Mouse (Mus musculus) limb, embryonic 10.5 days (tissue): ENCODE measurements around the gene Bbc3. TPM values are rescaled to one million over a fixed set of nuclear protein-coding genes. Genes with fewer than 3 reads are reported as not detected.

Experiments used
- DNase-seq: peaks from one replicate; pipeline ENCODE4 v3.0.0-alpha.2; 2017; ENCODE audit warnings: low spot score
- H3K27ac ChIP-seq: fragments of 300-500 bp; sonication (generic); 2 replicates; pipeline ENCODE4 v1.5.1; 2016; ENCODE audit warnings: mild to moderate bottlenecking
- H3K27me3 ChIP-seq: fragments of 300-500 bp; sonication (generic); 2 replicates; pipeline ENCODE4 v1.6.1; 2016; ENCODE audit warnings: low read depth, mild to moderate bottlenecking; ENCODE audit not compliant: poor library complexity, severe bottlenecking
- H3K36me3 ChIP-seq: fragments of 300-500 bp; sonication (generic); 2 replicates; pipeline ENCODE4 v1.6.1; 2016; ENCODE audit warnings: mild to moderate bottlenecking, moderate library complexity
- H3K4me1 ChIP-seq: fragments of 300-500 bp; sonication (generic); 2 replicates; pipeline ENCODE4 v1.6.1; 2016
- H3K4me3 ChIP-seq: fragments of 300-500 bp; sonication (generic); 2 replicates; pipeline ENCODE4 v1.5.1; 2016; ENCODE audit warnings: mild to moderate bottlenecking, moderate library complexity
- H3K9me3 ChIP-seq: fragments of 300-500 bp; sonication (generic); replicated peaks from 2 replicates; pipeline ENCODE4 v1.6.1; 2016; ENCODE audit warnings: mild to moderate bottlenecking
- WGBS: fragments of 180-500 bp; shearing (Covaris S2); methylation state at CpG from one replicate; pipeline ENCODE4 v1.1.7; 2016; 5-methylcytosine and 5-hydroxymethylcytosine counted together
- polyA plus RNA-seq: library from polyadenylated mRNA; unstranded; fragments of >200 nt; fragmentation: Nextera tagmentation; extraction: Ambion mirVana; gene quantifications from 2 replicates; pipeline ENCODE4 v1.2.1, GENCODE M21; 2016

Bbc3 gene
- polyA plus RNA-seq, 1 experiment from 2014 or later = 14.5 TPM

- 92% methylated on average over 11 of the region's 11 CpGs for WGBS
- Histone ChIP-seq H3K27me3 (no peaks in the 10 kb centered on the region), H3K9me3 (no peaks in the 10 kb centered on the region), H3K36me3 (peaks cover 85% of the 10 kb centered on the region), H3K27ac (no peak overlapping the region), H3K4me3 (no peak overlapping the region), H3K4me1 (peaks cover 14% of the 10 kb centered on the region)
- no peak for DNase-seq
Observed at GRCm38 (mm10) chr7:16280721-16281120, 27.5 kb upstream of the Bbc3 start.

DNA sequence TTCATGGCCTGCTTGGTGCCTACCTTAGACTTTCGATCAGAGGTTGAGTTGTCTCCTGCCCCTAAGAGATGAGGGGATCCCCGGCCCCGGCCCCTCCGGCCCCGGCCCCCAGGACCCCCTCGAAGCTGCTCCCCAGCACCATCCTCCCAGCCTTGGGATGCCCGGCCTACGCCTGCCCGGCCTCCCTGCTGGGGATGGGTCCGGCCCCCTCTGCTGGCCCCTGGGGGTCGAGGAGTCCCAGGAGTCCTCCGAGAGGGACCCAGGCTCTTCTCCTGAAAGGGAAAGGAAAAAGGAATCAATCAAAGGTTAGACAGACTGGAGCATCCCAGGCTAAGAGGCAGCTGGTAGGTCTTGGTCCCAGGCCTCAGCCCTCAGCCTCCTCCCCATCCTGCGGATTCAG lies 25.9 kb upstream of the Bbc3 start:
- no peaks in the 10 kb centered on the region for H3K27me3 ChIP-seq
- peaks cover 69% of the 10 kb centered on the region for H3K36me3 ChIP-seq
- peaks cover 16% of the 10 kb centered on the region for H3K4me1 ChIP-seq
- DNase-seq = no peak
- 91% methylated on average over 13 of the region's 13 CpGs for WGBS
- H3K27ac ChIP-seq = no peak overlapping the region
- no peak overlapping the region for H3K4me3 ChIP-seq
- no peaks in the 10 kb centered on the region for H3K9me3 ChIP-seq

GRCm38 (mm10) chr7:16284001-16284400 lies 24.2 kb upstream of the Bbc3 start:
- DNase-seq = no peak
- peaks cover 53% of the 10 kb centered on the region for H3K36me3 ChIP-seq
- no peaks in the 10 kb centered on the region for H3K9me3 ChIP-seq
- 88% methylated on average over 8 of the region's 8 CpGs for WGBS
- no peak overlapping the region for H3K27ac ChIP-seq
- H3K4me3 ChIP-seq = no peak overlapping the region
- H3K4me1 ChIP-seq = peaks cover 16% of the 10 kb centered on the region
- no peaks in the 10 kb centered on the region for H3K27me3 ChIP-seq

DNA sequence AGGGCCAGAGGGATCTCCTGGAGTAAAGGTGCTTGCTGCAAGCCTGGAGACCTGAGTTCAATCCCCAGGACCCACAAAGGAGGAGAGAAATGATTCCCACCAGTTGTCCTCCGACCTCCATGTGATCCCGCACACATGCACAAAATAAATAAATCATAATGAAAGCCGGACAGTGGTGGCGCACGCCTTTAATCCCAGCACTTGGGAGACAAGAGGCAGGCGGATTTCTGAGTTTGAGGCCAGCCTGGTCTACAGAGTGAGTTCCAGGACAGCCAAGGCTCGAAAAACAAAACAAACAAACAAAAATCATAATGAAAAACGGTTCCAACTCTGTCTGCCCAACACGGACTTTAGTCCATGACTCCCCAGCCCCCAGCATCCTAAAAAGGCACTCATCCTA lies 23.3 kb upstream of the Bbc3 start:
- Histone ChIP-seq H3K27ac (peak overlapping the region; percentile 96; the same call in 1 of the 2 replicates), H3K4me3 (peak overlapping the region; percentile 67), H3K9me3 (no peaks in the 10 kb centered on the region), H3K27me3 (no peaks in the 10 kb centered on the region), H3K36me3 (peaks cover 45% of the 10 kb centered on the region), H3K4me1 (peaks cover 16% of the 10 kb centered on the region)
- no peak for DNase-seq
- WGBS = 77% methylated on average over 9 of the region's 9 CpGs

DNA sequence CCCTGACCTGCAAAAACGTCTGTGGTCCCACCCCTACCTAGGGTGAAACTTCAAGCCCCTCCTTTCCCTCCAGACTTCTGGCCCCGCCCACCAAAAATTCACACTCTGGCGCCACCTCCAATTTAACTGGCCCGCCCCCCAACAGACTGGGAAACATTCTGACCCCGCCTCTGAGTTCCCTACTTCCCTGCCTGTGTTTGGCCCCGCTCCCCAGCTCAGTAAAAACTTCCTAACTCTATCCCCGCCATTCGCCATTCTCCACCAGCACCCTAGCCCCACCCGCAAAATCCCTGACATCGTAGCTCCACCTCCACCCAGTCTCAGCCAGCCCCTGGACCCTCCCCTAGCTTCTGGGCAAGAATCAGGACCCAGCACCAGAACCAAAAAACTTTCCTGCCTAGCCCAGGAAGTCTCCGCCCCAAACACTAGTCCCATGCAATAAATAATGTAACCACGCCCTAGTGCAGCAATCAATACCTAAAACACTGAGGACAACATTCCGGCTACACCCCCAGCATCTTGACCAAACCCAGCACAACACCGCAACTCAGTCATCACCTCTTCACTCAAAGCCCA lies 22.7 kb upstream of the Bbc3 start:
- H3K27ac ChIP-seq = peak overlapping the region; percentile 96
- 3% methylated on average over 14 of the region's 14 CpGs for WGBS
- no peaks in the 10 kb centered on the region for H3K27me3 ChIP-seq
- no peaks in the 10 kb centered on the region for H3K9me3 ChIP-seq
- H3K4me3 ChIP-seq = peak overlapping the region; percentile 67
- H3K36me3 ChIP-seq = peaks cover 39% of the 10 kb centered on the region
- peak; percentile 66 for DNase-seq
- H3K4me1 ChIP-seq = peaks cover 16% of the 10 kb centered on the region

- Histone ChIP-seq H3K4me3 (peak within 1 kb of the TSS; percentile 67), H3K27me3 (no peaks in the 10 kb centered on the region), H3K4me1 (peaks cover 16% of the 10 kb centered on the region), H3K27ac (peak within 1 kb of the TSS; percentile 96), H3K9me3 (no peaks in the 10 kb centered on the region), H3K36me3 (peaks cover 31% of the 10 kb centered on the region)
- WGBS = under 1% methylated on average over 70 of the region's 70 CpGs
- DNase-seq = peak; percentile 99
Observed at GRCm38 (mm10) chr7:16286026-16286961, 21.9 kb upstream of the Bbc3 start, which contains the start of gene Ccdc9. Ccdc9 (minus strand) TSS chr7:16286795.

GRCm38 (mm10) chr7:16287016-16287415 lies 21.2 kb upstream of the Bbc3 start:
- H3K27me3 ChIP-seq = no peaks in the 10 kb centered on the region
- peaks cover 16% of the 10 kb centered on the region for H3K4me1 ChIP-seq
- peak overlapping the region; percentile 96 for H3K27ac ChIP-seq
- no peak for DNase-seq
- H3K9me3 ChIP-seq = no peaks in the 10 kb centered on the region
- WGBS = 89% methylated on average over 2 of the region's 2 CpGs
- H3K4me3 ChIP-seq = peak overlapping the region; percentile 67
- peaks cover 24% of the 10 kb centered on the region for H3K36me3 ChIP-seq

DNA sequence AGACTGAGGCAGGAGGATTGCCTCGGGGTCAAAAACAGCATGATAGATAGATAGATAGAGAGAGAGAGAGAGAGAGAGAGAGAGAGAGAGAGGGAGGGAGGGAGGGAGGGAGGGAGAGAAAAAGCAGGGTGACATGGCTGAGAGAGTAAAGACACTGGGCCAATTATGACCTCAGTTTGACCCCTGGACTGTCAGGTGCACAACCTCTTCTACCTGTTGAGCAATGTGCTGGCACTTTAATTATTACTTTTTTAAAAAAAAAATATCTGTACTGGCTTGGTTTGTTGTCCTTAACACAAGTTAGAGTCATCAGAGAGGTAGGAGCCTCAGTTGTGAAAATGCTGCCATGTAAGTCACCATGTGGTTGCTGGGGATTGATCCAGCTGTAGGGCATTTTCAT lies 20.4 kb upstream of the Bbc3 start:
- Histone ChIP-seq H3K27me3 (no peaks in the 10 kb centered on the region), H3K36me3 (peaks cover 16% of the 10 kb centered on the region), H3K4me3 (no peak overlapping the region), H3K9me3 (no peaks in the 10 kb centered on the region), H3K27ac (no peak overlapping the region), H3K4me1 (peaks cover 16% of the 10 kb centered on the region)
- 68% methylated on average over 1 of the region's 1 CpGs for WGBS
- no peak for DNase-seq

DNA sequence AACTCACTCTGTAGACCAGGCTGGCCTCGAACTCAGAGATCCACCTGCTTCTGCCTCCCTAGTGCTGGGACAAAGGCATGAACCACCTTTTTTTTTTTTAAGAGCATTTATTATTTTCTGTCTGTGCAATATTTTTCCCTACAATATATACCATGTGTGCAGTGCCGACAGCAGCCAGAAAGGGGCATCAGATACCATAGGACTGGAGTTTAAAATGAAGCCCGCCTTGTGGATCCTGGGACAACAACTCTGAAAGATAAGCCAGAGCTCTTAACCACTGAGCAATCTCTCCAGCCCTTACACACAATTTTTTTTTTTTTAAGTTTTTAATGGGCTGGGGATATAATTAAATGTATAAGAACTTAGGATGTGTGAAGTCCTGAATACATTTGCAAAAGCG lies 13.8 kb upstream of the Bbc3 start:
- no peaks in the 10 kb centered on the region for H3K9me3 ChIP-seq
- peak overlapping the region; percentile 64 for H3K4me3 ChIP-seq
- 35% methylated on average over 4 of the region's 4 CpGs for WGBS
- peak; percentile 39 for DNase-seq
- peaks cover 41% of the 10 kb centered on the region for H3K4me1 ChIP-seq
- no peaks in the 10 kb centered on the region for H3K36me3 ChIP-seq
- H3K27ac ChIP-seq = peak overlapping the region; percentile 90; the same call in 1 of the 2 replicates
- H3K27me3 ChIP-seq = no peaks in the 10 kb centered on the region

GRCm38 (mm10) chr7:16294837-16295236 lies 13.4 kb upstream of the Bbc3 start:
- H3K4me3 ChIP-seq = peak overlapping the region; percentile 64
- no peaks in the 10 kb centered on the region for H3K36me3 ChIP-seq
- DNase-seq = peak; percentile 97
- peaks cover 46% of the 10 kb centered on the region for H3K4me1 ChIP-seq
- peak overlapping the region; percentile 90 for H3K27ac ChIP-seq
- no peaks in the 10 kb centered on the region for H3K9me3 ChIP-seq
- no peaks in the 10 kb centered on the region for H3K27me3 ChIP-seq
- WGBS = under 1% methylated on average over 23 of the region's 23 CpGs

- Histone ChIP-seq H3K9me3 (no peaks in the 10 kb centered on the region), H3K27me3 (no peaks in the 10 kb centered on the region), H3K4me3 (peak overlapping the region; percentile 64), H3K36me3 (no peaks in the 10 kb centered on the region), H3K27ac (peak overlapping the region; percentile 90), H3K4me1 (peaks cover 50% of the 10 kb centered on the region)
- peak; percentile 83 for DNase-seq
- WGBS = 2% methylated on average over 41 of the region's 41 CpGs
Observed at GRCm38 (mm10) chr7:16295321-16295900, 12.8 kb upstream of the Bbc3 start.

- Histone ChIP-seq H3K4me3 (peak overlapping the region; percentile 64), H3K27me3 (no peaks in the 10 kb centered on the region), H3K9me3 (no peaks in the 10 kb centered on the region), H3K4me1 (peaks cover 50% of the 10 kb centered on the region), H3K36me3 (no peaks in the 10 kb centered on the region), H3K27ac (peak overlapping the region; percentile 90)
- 39% methylated on average over 2 of the region's 2 CpGs for WGBS
- no peak for DNase-seq
Observed at GRCm38 (mm10) chr7:16296146-16296545, 12.0 kb upstream of the Bbc3 start.
